Mouse (Mus musculus) bone marrow, adult 2 months (tissue): ENCODE measurements at regions not wholly inside any gene's neighbourhood (a gene's known extent, or its start where the extent isn't known, plus 50 kb on each side); places are given as distances from the start of the nearest gene placed in this dataset.

Experiments
- CTCF ChIP-seq: fragments of 200-500 bp; IDR thresholded peaks from 2 replicates; pipeline ENCODE4 v1.5.1; 2011; ENCODE audit warnings: low read length, control low read depth; ENCODE audit not compliant: control insufficient read depth, insufficient read depth
- POLR2A ChIP-seq: fragments of 200-500 bp; IDR thresholded peaks from 2 replicates; pipeline ENCODE4 v1.6.1; 2011; ENCODE audit warnings: low read depth, mild to moderate bottlenecking, control low read depth, low read length, borderline replicate concordance; ENCODE audit not compliant: control insufficient read depth

DNA sequence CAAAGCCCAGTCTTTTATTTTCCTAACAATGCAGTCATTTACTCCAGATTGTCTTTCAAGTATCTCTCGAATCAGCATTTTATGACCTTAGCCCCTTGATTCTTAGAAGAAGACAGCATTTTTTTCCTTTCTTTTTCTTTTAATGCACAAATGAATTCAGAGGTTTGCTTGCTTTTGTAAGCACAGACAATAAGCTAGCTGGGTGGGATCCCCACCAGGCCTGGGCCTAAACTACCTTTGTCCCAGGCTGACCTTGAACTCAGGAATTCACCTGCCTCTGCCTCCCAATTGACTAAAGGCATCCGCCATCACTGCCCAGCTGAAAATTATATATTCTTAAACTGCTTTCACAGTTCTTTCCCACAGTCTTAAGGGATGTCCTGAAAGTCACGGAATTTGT lies 195.5 kb upstream of the Ednra start:
- TF ChIP-seq CTCF = no peak
- no peak for TF ChIP-seq POLR2A
